Mouse (Mus musculus) intestine, embryonic 16.5 days (tissue): ENCODE results near the gene Fam221b. TPM values are rescaled to one million over a fixed set of nuclear protein-coding genes. Genes with fewer than 3 reads are reported as not detected.

Experiments used
- microRNA-seq: library from miRNA; unstranded; fragments of <30 nt; microRNA quantifications from one replicate; pipeline ENCODE4, GENCODE M21; 2016
- polyA plus RNA-seq: library from polyadenylated mRNA; unstranded; fragments of >200 nt; fragmentation: Nextera tagmentation; extraction: Ambion mirVana; gene quantifications from 2 replicates; pipeline ENCODE4 v1.2.1, GENCODE M21; 2015

The Fam221b gene
- polyA plus RNA-seq, 1 experiment from 2014 or later: 1.6 TPM

Small RNA genes lying within 50 kb of the gene (microRNA-seq; reads per million reads assigned to microRNA genes)
- not detected for gene Gm25262

Other genes with a start within 250 kb of the Fam221b start
- gene Fam166b, start 240.0 kb downstream of the Fam221b start, polyA plus RNA-seq: 0.10 and 0.24 TPM in 2 replicates
- 1.7 and 2.2 TPM in 2 replicates for gene Tesk1, start 227.2 kb downstream of the Fam221b start, polyA plus RNA-seq
- gene Cd72, start 214.5 kb downstream of the Fam221b start, polyA plus RNA-seq: 2.5 and 2.6 TPM in 2 replicates
- not detected in 2 replicates for gene Sit1, start 185.4 kb downstream of the Fam221b start, polyA plus RNA-seq
- gene Ccdc107, start 176.2 kb downstream of the Fam221b start, polyA plus RNA-seq: 96.7 and 102 TPM in 2 replicates
- gene Arhgef39, start 169.4 kb downstream of the Fam221b start, polyA plus RNA-seq: 40.9 and 49.7 TPM in 2 replicates
- gene Car9, start 162.2 kb downstream of the Fam221b start, polyA plus RNA-seq: 25.0 and 25.2 TPM in 2 replicates
- gene Tpm2, start 145.4 kb downstream of the Fam221b start, polyA plus RNA-seq: 574 and 599 TPM in 2 replicates
- gene Creb3, start 106.8 kb downstream of the Fam221b start, polyA plus RNA-seq: 78.7 and 80.5 TPM in 2 replicates
- gene Tln1, start 106.5 kb downstream of the Fam221b start, polyA plus RNA-seq: 41.2 and 41.9 TPM in 2 replicates
- 18.2 and 19.5 TPM in 2 replicates for gene Rgp1, start 90.4 kb downstream of the Fam221b start, polyA plus RNA-seq
- 12.5 and 12.9 TPM in 2 replicates for gene Gba2, start 90.3 kb downstream of the Fam221b start, polyA plus RNA-seq
- 1.0 TPM in 1 of 2 replicates, not detected in the other for gene Msmp, start 84.7 kb downstream of the Fam221b start, polyA plus RNA-seq
- gene Npr2, start 37.2 kb downstream of the Fam221b start, polyA plus RNA-seq: 4.9 and 6.2 TPM in 2 replicates
- gene Spag8, start 15.6 kb downstream of the Fam221b start, polyA plus RNA-seq: 0.60 and 1.3 TPM in 2 replicates
- gene Hint2, start 12.7 kb downstream of the Fam221b start, polyA plus RNA-seq: 187 and 208 TPM in 2 replicates
- gene Tmem8b, start 174 bp downstream of the Fam221b start, polyA plus RNA-seq: 3.3 and 3.4 TPM in 2 replicates
- not detected in 2 replicates for gene Olfr70, start 31.7 kb upstream of the Fam221b start, polyA plus RNA-seq
- not detected in 2 replicates for gene Olfr71, start 41.1 kb upstream of the Fam221b start, polyA plus RNA-seq
- 1.1 TPM in 2 replicates for gene Hrct1, start 58.0 kb upstream of the Fam221b start, polyA plus RNA-seq
- gene Spaar, start 60.9 kb upstream of the Fam221b start, polyA plus RNA-seq: 0.12 and 0.15 TPM in 2 replicates
- not detected in 2 replicates for gene Olfr159, start 101.9 kb upstream of the Fam221b start, polyA plus RNA-seq
- gene Olfr156, start 154.8 kb upstream of the Fam221b start, polyA plus RNA-seq: not detected in 2 replicates
- gene Olfr157, start 171.1 kb upstream of the Fam221b start, polyA plus RNA-seq: not detected in 2 replicates
- not detected in 2 replicates for gene Olfr155, start 182.4 kb upstream of the Fam221b start, polyA plus RNA-seq
- 12.7 and 12.8 TPM in 2 replicates for gene Reck, start 206.4 kb upstream of the Fam221b start, polyA plus RNA-seq